In genomic region chr5:121329333-121330058, GRCm38 (mm10) we compare ENCODE assay signal across 8 mouse cellular contexts. TPM values are rescaled to one million over a fixed set of nuclear protein-coding genes. Genes with fewer than 3 reads are reported as not detected.
A peak's percentile ranks its signal among the peaks of the same experiment; 100 is the strongest.
DNase-seq lines count a peak whose midpoint lies in the region; ATAC-seq and TF ChIP-seq lines count a peak whose summit lies in the region.

No protein-coding gene starts in this region.

- H3K4me1 ChIP-seq in forebrain, postnatal 0 days (ENCODE audit: insufficient read depth), result no peaks in the 10 kb centered on the region

- H3K4me3 ChIP-seq in forebrain, postnatal 0 days (ENCODE audit: low read depth, low read length), result 0 out of 2 replicates have a peak overlapping the region, but pooled peaks have one; percentile 2

- ATAC-seq in forebrain, postnatal 0 days, result no peak

- 0 out of 2 replicates have a peak overlapping the region, but pooled peaks have one; percentile 15 for H3K27ac ChIP-seq in forebrain, postnatal 0 days (ENCODE audit: low read depth, low read length)

- peak; percentile 25 for DNase-seq in ovary, postnatal 36 days (ENCODE audit: low spot score)
- no peak for DNase-seq in ovary, postnatal 10 days (ENCODE audit: low spot score)
- DNase-seq in forebrain, postnatal 0 days, result no peak
- peak; percentile 45 for DNase-seq in kidney, adult 9 months
- peak; percentile 54 for DNase-seq in lung, postnatal 10 days
- DNase-seq in embryo, embryonic 9.5 days (ENCODE audit: extremely low spot score), result no peak
- no peak for DNase-seq in layer of hippocampus, adult 11-12 months (ENCODE audit: low spot score)
- no peak for DNase-seq in testis, postnatal 14 days (ENCODE audit: low spot score)

- H3K27me3 ChIP-seq in forebrain, postnatal 0 days (ENCODE audit: insufficient read depth, low read length), result no peaks in the 10 kb centered on the region

- peaks cover 88% of the 10 kb centered on the region for H3K36me3 ChIP-seq in forebrain, postnatal 0 days (ENCODE audit: insufficient read depth)

- H3K9me3 ChIP-seq in forebrain, postnatal 0 days (ENCODE audit: low read length), result no peaks in the 10 kb centered on the region

- whole genome bisulfite sequencing in forebrain, postnatal 0 days, result 87% methylated on average over 11 of the region's 11 CpGs

- TF ChIP-seq CTCF in forebrain, postnatal 0 days (IDR thresholded peaks at IDR 0.05; ENCODE audit: low read depth), result no peak

- H3K9ac ChIP-seq in forebrain, postnatal 0 days, result no peak overlapping the region

- peak overlapping the region; percentile 5; the same call in 1 of the 2 replicates for H3K4me2 ChIP-seq in forebrain, postnatal 0 days (ENCODE audit: low read depth)

RNA-seq across cellular contexts. Expression of gene Trafd1, which starts 55.9 kb away (rescaled TPM):
- total RNA-seq in forebrain, postnatal 0 days (2014; rRNA removed), result 131 and 141 TPM in 2 replicates
- polyA plus RNA-seq in forebrain, postnatal 0 days (2015; fragmentation: Nextera tagmentation; extraction: Ambion mirVana), result 123 and 124 TPM in 2 replicates

Comparison
In these comparisons a context has a peak if more than half of its experiments do, and no peak if none do; other contexts are left out.
1. DNase-seq: peak in ovary, postnatal 36 days (single experiment), kidney, adult 9 months (single experiment) and lung, postnatal 10 days (single experiment); none in ovary, postnatal 10 days (single experiment), forebrain, postnatal 0 days (single experiment), embryo, embryonic 9.5 days (single experiment), layer of hippocampus, adult 11-12 months (single experiment) and testis, postnatal 14 days (single experiment).